Mouse (Mus musculus) liver, embryonic 14.5 days (tissue): ENCODE measurements around the gene Slc24a2.

Experiments
- CTCF ChIP-seq: IDR thresholded peaks from 2 replicates; pipeline ENCODE4 v1.5.1; 2016; ENCODE audit warnings: antibody characterized with exemption, low read depth, control low read depth
- EP300 ChIP-seq: IDR thresholded peaks from 2 replicates; pipeline ENCODE4 v1.6.1; 2016; ENCODE audit warnings: antibody characterized with exemption, low read depth

DNA sequence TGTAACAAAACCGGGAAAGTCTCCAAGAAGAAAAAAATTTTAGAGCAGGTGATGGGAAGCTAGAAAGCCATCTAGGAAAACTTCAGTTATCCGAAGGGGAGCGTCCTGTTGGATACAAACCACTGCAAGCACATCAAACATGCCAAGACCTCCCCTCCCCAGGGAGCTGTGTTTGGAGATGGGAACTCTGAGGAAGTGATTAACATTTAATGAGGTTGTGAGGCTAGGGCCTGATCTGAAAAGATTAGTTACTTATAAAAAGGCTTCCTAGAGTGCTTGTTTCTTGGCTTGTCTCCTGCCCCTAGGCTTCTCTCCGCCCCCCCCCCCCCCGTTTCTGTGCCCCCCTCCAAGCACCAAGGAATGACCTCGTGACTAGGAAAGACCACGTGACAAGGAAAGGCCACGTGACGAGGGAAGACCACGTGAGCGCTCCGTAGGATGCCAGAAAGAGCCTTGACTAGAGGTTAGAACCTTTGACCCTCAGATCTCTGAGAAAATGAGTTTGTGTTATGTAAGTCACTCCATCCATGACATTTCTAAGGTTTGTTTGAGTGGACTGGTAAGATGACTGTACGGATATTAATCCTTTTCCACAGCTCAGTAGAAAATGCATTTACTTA, 210.7 kb downstream of the Slc24a2 start:
- TF ChIP-seq EP300 (no peak), CTCF (no peak)
